Mouse (Mus musculus): ENCODE data around the gene Kctd11.
A peak's percentile ranks its signal among the peaks of the same experiment; 100 is the strongest.

Gene Kctd11

DNA sequence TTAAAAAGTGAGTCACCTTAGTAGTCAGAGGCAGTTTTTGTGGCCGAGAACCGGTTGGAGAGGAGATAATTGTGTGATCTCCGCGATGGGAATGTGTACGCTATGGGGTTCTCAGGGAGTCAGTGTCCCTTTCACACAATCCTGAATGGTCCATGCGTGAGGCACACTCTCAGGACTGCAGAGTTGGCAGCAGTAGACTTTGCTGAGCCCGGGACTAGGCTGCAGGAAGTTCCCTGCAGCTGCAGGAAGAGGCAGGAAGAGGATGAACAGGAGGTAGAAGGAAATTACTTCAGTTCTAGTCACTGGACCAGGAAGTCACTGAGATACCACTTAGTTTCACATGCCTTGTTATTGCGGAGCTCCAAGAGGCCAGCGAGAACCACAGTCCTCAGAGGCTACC, 32.1 kb downstream of the Kctd11 start:
- DNase-seq (ENCODE audit: low spot score in 2 of 2): no peak

DNA sequence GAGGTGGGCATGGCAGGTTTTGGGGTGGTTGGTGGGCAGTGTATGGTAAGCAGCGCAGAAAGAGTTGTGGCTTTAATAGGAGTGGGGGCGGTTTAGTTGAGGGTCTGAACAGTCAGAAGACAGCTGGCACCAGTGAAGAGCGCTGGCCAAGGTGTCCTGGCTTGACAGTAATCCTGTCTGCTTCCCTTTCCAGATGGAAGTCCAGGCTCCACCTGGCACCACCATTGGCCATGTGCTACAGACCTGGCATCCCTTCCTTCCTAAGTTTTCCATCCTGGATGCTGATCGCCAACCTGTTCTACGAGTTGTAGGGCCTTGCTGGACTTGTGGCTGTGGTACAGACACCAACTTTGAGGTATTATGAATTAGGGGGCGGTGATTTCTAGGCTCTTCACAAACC, 33.2 kb downstream of the Kctd11 start:
- DNase-seq (ENCODE audit: low spot score in 2 of 2): no peak

DNA sequence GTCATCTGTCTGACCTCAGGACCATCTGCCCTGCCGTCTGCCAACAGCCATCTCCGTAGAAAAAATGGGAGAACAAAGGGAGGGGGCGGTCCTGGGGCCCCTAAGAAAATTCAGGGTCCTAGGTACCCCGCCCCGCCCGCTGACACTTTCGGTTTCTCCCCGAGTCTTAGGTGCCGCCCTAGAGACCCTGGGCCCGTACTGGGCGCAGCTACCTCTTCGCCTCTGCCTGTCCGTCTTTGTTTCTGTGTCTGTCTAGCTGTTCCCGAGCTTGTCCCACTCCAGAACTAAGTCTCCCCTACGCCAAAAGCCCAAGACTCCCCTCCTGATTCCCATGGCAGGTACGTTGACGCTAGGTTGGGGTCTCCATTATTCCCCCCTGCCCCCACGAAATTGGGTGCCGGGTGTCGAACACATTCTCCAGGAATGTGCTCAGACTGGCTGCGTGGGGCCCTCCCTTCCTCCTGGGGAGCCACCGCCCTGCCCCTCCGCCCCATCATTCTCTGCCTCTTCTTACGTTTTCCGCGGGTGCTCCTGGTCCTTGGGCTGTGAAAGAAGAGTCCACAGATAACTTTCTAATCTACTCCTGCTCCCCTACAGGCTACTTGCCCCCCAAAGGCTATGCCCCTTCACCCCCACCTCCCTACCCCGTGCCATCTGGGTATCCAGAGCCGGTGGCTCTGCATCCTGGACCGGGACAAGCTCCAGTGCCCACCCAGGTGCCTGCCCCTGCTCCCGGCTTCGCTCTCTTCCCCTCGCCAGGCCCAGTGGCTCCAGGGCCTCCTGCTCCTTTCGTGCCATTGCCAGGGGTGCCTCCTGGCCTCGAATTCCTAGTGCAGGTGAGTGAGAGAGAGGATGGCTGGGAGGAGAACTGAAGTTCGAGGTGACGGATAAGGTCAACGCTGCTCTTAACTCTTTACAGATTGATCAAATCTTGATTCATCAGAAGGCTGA, 34.2 kb downstream of the Kctd11 start:
- DNase-seq (ENCODE audit: low spot score in 2 of 2): no peak

DNA sequence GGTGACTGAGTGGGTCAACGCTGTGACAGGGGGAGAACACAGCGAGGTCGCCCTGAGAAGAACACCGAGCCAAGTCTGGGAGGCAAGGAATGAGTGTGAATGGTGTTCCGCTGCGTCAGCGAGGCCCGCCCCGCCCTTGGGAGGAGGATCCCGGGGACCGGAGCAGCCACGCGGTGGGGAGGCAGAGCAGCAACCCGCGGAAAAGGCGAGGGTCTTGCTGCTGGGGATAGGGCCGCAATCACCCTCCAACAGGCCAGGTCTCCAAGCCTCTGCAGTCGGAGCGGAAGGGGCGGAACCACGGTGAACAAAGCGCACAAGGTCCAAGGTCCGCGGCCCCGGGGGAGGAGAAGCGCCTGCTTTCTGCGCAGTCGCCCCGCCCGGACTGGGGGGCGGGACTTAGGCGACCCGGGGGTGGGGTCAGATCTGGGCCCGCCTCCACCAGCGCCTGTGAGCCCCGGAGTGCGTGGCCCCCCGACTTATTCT, 35.0 kb downstream of the Kctd11 start, which contains the start of gene Plscr3:
Plscr3 (plus strand) TSS at position 179 of the 483 bp plus-strand sequence.
- peak; percentile 72 to 77 for DNase-seq (ENCODE audit: low spot score in 2 of 2)

DNA sequence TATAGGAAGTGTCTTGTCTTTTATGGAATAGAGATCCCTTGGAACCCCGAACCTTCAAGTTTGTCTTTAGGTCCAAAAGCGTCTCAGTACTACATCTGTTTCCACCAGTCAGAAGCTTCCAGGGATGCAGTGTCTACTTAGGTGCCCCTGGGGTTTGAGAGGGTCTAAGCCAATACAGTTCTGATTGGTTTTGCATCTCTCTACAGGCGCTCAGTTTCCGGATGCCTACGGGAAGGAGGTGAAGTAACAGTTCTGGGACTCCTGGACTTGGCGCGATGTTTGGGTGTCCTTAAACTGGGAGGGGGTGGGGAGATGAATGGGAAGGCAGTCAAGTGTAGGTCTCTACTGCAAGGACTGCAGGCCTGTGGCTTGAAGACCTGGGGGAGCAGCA, 42.5 kb downstream of the Kctd11 start:
- no peak for DNase-seq (ENCODE audit: low spot score in 2 of 2)

DNA sequence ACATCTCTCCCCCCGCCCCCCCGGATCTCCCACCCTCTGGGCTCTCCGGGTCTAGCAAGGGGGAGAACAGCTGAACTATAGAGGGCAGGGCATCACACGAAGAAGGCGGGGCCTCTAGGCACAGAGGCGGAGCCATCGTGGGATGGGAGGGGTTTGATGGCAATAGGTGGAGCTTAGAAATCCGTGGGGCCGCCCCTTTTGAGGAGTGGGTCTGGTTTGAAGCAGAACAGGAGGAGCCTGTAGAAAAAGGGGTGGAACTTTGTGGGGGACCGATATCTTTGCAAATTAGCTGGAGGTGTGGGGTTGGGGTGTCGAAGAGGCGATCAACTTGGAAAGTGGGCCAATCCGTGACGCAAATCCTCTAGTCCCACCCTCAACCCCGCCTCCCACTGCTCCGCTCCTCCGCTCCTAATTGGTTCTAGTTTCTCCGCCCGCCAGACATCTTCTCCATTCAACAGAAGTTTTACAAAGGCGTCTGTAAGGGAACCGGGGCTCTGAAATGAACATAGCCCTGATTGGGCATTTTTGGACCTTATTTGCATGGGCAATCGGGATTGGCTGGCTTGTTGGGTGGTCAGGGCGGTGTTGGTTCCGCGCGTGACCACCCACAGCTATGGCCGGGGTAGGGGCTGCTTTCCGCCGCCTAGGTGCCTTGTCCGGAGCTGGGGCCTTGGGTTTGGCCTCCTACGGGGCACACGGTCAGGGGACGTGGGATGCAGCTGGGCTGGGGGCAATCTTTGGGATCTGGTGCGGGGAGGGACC, 43.1 kb downstream of the Kctd11 start, which contains the start of gene Tmem256:
Tmem256 (plus strand) TSS at position 563 of the 762 bp plus-strand sequence.
- peak; percentile 86 to 93 for DNase-seq (ENCODE audit: low spot score in 2 of 2)

DNA sequence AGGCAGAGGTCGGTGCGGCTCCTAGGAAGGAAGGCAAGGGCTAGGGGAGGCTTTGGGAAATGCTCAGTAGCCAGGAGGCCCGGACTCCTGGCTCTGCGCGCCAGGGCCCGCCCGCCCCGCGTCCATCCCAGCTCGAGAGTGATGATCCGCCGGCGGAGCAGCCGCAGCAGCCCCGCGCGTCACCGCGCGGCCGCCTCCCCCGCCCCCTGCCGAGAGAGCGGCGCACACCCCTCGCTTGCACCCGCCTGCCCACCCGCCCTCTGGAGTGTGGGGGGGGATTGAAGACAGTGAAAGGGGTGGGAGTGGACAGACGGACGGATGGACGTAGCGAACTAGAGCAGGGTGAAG, 43.6 kb downstream of the Kctd11 start, which contains the start of gene Nlgn2:
Nlgn2 (minus strand) TSS at position 181 of the 348 bp plus-strand sequence.
- no peak for DNase-seq (ENCODE audit: low spot score in 2 of 2)

DNA sequence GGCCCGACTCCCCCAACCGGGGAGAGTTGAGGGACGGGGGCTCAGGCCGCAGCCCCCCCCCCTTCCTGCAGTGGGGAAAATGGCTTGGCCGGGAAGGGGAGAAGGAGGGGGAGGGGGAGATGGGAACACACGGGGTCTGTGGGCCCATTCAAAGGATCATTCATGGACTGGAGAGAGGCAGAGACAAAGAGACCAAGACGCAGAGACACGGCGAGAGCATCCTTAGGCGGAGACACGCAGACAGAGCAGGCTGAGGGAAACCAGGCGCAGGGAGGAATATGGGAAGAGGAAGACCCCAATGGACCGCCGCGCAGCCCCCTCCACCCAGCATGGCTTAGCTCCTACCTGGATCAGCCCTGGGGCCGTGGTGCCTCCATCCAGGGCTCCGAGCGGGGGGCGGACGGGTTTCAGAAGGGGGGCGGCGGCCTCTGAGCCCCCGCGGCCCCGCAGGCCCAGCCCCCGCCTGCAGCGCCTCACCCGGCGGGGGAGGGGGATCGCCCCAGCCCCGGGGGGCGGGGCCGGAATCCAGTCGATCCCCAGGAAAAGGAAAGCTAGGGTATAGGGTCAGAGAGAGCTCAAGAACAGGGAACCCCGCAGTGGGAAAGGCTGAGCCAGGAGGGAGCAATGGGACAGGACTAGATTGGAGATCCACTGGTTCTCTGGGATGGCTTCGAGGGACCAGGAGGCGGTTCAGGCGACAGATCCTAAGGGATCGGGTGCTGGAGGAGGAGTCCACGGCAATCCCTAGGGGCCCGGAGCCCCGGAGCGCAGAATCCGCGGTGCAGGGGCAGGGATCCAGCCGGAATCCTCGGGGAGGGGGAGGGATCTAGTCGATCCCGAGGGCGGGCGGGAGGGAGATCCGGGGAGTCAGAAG, 44.3 kb downstream of the Kctd11 start:
- DNase-seq (ENCODE audit: low spot score in 2 of 2): peak; percentile 25 to 32

DNA sequence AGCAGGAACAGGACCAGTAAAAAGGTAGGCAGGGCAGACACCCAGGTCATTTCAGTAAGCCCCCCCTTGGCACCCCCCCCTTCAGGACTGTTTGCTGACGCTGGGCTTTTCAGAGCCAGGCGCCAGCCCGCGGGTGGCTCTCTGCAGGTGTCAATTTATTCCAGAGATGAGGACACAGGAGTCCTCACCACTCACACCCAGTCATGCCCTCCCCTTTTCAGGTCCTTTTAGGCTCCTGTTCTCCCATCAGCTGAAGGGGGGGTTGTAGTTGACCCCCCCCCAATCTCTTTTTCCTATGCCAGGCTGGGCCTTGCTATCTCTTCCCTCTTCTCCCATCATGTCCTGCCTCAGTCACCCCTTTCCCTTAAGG, 45.3 kb downstream of the Kctd11 start:
- DNase-seq (ENCODE audit: low spot score in 2 of 2): no peak

DNA sequence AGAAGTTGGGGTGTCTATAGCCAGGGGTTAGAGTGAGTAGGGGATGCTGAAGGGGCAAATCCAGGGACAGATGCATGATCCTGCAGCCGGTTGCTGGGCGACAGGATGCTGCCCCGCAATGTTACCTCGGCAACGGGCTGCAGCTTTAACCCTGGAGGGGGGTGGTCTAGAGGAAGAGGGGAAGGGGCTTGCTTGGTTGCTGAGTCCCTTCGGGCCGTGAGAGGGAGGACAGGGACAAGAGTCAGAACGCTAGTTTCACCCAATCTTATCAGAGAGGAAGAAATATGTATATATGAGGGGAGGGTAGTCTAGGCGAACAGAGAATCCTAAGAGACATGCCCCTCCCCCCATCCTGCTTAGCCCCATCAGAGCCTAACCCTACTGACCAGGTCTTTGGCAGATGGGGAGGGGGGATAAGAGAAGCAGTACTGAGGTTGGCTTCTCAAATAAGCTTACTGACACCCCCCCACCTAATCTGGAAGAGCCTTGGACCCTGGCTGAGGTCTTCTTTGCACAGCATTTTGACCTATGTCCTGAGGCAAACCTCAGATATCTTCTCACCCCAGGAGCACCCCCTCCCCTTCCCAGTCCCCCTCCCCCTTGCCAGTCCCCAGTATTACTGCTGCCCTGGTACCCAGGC, 45.8 kb downstream of the Kctd11 start:
- no peak for DNase-seq (ENCODE audit: low spot score in 2 of 2)

DNA sequence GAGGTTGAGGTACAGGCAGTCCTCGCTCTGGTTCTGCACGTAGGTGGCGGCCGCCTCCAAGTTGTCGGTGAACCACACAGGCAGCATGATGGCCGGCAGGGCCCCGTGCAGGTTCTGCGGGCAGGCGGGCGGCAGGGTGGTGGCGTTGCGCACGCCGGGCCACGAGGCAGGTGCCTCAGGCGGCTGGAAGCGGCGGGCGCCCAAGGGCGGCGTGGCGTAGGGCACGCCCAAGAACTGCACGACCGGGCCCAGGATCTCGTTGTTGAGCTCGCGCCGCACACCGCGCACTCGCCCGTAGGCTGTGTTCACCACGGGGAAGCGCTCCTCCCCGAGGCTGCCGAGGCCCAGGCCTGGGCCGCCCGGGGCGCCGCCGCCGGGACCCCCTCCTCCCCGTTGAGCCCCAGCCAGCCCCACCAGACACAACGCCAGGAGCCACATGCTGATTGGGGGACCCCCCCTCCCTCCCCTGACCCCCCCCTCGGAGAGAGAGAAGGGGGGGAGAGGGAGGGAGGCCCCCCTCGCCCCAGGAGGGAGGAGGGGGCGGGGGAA, 47.1 kb downstream of the Kctd11 start:
- no peak for DNase-seq (ENCODE audit: low spot score in 2 of 2)

DNA sequence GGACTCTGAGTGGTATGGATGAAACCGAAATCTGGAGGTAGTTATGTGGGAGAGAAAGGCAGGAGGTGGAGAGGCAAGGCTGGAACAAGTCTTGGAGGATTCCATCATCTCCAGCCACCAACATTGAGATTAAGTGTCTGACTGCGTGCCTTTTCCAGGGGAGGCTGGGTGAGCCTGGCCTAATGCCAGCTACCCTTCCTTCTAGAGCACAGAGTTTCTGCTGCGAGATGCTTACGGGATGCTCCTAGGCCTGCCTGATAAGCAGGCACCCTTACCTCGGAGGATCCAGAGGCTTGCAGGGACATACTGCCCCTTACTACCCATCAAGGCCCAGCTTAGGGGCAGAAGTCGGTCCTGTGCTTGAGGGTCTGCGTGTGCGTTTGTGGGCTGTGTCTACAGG, 47.7 kb downstream of the Kctd11 start:
- DNase-seq (ENCODE audit: low spot score in 2 of 2): no peak

DNA sequence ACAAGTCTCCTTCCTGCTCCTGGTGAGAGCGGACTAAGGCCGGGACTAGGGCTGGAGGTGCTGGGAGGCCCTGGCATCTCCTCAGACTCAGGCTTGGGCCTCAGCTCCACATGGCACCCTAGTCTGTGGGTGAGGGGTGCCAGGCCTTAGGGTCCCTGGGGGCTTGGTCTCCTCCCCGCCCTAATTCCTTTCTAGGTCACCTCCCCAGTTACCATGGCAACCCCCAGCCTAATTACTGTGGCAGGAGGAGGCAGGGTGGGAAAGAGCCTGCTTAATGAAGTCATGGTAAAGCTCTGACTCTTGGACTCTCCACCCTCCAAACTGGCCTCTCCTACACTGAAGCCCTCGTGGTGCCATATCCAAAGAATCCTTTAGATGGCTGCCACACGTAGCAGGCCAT, 52.4 kb downstream of the Kctd11 start:
- no peak for DNase-seq (ENCODE audit: low spot score in 2 of 2)

Data from frontal cortex, postnatal 25 days (tissue).